Mouse (Mus musculus): ENCODE measurements around the gene Zcchc14. TPM values are rescaled to one million over a fixed set of nuclear protein-coding genes. Genes with fewer than 3 reads are reported as not detected.

Gene Zcchc14
- polyA plus RNA-seq, 1 experiment from 2014 or later, result 3.6 TPM

- Histone ChIP-seq H3K36me3 (ENCODE audit: inconsistent target) (no peaks in the 10 kb centered on the region), H3K79me2 (ENCODE audit: inconsistent target) (peaks cover 66% of the 10 kb centered on the region), H3K27ac (no peak overlapping the region), H3K4me3 (ENCODE audit: inconsistent target) (no peak overlapping the region)
- WGBS (ENCODE audit: missing documents), result 43% methylated on average over 3 of the region's 3 CpGs
Measured at GRCm38 (mm10) chr8:121573275-121573674, 79.4 kb downstream of the Zcchc14 start.

DNA sequence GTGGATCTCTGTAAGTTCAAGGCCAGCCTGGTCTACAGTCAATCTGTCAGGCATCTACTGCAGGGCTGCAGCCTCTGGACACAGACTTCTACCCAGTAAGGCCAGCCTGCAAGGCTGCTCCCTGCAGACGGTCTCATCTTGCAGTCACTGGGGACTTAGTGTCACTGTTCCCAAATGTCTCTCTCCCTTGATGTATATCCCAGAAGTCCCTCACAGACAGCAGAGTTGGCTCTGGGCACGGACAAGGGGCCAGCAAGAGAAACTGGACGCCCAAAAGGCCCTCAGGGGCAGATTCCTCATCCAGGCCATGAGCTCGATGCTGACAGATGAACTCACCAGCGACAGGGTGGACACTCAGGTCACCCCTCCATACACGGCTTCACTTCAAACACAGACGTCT, 80.6 kb downstream of the Zcchc14 start:
- H3K27ac ChIP-seq, result no peak overlapping the region
- no peaks in the 10 kb centered on the region for H3K36me3 ChIP-seq (ENCODE audit: inconsistent target)
- WGBS (ENCODE audit: missing documents), result 95% methylated on average over 7 of the region's 7 CpGs
- H3K4me3 ChIP-seq (ENCODE audit: inconsistent target), result no peak overlapping the region
- H3K79me2 ChIP-seq (ENCODE audit: inconsistent target), result peaks cover 70% of the 10 kb centered on the region

GRCm38 (mm10) chr8:121570801-121571200, 81.9 kb downstream of the Zcchc14 start:
- no peaks in the 10 kb centered on the region for H3K36me3 ChIP-seq (ENCODE audit: inconsistent target)
- 49% methylated on average over 17 of the region's 17 CpGs for WGBS (ENCODE audit: missing documents)
- H3K4me3 ChIP-seq (ENCODE audit: inconsistent target), result peak overlapping the region; percentile 5; the same call in 1 of the 2 replicates
- H3K79me2 ChIP-seq (ENCODE audit: inconsistent target), result peaks cover 57% of the 10 kb centered on the region; the same call in 1 of the 2 replicates
- H3K27ac ChIP-seq, result 0 out of 2 replicates have a peak overlapping the region, but pooled peaks have one; percentile 8

DNA sequence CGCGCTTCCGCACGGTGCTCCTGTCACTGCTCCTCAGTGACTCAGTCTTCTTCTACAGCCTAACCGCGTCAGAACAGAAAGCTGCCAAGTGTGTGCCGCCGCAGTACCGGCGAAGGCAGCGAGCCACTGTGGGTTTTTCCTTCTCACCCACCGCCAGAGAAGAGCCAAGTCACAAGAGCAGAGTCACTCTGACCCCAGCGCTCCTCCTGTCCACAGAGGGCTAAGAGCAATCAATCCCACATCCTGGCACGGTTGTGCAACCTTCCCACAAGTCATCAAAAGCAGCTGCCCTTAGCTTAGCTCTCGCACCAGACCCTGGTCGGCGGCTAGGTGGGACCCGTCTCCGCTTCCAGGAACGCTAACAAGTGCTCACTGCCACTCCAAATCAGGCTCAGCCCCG, 82.4 kb downstream of the Zcchc14 start:
- H3K79me2 ChIP-seq (ENCODE audit: inconsistent target), result peaks cover 52% of the 10 kb centered on the region; the same call in 1 of the 2 replicates
- H3K4me3 ChIP-seq (ENCODE audit: inconsistent target), result peak overlapping the region; percentile 5; the same call in 1 of the 2 replicates
- WGBS (ENCODE audit: missing documents), result 11% methylated on average over 21 of the region's 21 CpGs
- H3K27ac ChIP-seq, result 0 out of 2 replicates have a peak overlapping the region, but pooled peaks have one; percentile 8
- no peaks in the 10 kb centered on the region for H3K36me3 ChIP-seq (ENCODE audit: inconsistent target)

DNA sequence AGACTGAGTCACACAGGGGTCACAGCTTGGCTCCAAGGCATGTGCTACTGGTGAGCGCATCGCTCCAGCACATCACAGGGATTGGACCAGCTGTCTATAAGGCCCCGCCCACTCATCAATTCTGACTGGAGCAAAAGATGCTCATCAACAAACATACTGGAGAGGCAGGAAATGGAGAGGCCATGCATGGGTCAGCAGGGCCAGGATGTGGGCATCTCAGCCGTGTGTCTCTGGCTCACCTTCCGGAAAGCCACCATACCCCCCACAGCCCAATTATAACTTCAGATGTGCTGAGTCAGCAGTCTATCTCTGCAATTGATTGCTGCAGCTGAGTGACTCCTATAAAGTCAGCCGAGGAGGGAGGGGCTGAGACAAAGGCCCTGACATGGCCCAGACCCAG, 84.4 kb downstream of the Zcchc14 start:
- Histone ChIP-seq H3K79me2 (ENCODE audit: inconsistent target) (peaks cover 33% of the 10 kb centered on the region; the same call in 1 of the 2 replicates), H3K27ac (no peak overlapping the region), H3K36me3 (ENCODE audit: inconsistent target) (no peaks in the 10 kb centered on the region), H3K4me3 (ENCODE audit: inconsistent target) (no peak overlapping the region)
- WGBS (ENCODE audit: missing documents), result 89% methylated on average over 6 of the region's 6 CpGs

GRCm38 (mm10) chr8:121563701-121564100, 89.0 kb downstream of the Zcchc14 start:
- peaks cover 15% of the 10 kb centered on the region; the same call in 1 of the 2 replicates for H3K79me2 ChIP-seq (ENCODE audit: inconsistent target)
- 98% methylated on average over 5 of the region's 6 CpGs for WGBS (ENCODE audit: missing documents)
- no peak overlapping the region for H3K4me3 ChIP-seq (ENCODE audit: inconsistent target)
- no peak overlapping the region for H3K27ac ChIP-seq
- H3K36me3 ChIP-seq (ENCODE audit: inconsistent target), result 0 out of 2 replicates have a peak, but pooled peaks cover 5% of the 10 kb centered on the region

GRCm38 (mm10) chr8:121562941-121563351, 89.8 kb downstream of the Zcchc14 start:
- 94% methylated on average over 8 of the region's 9 CpGs for WGBS (ENCODE audit: missing documents)
- H3K27ac ChIP-seq, result no peak overlapping the region
- 0 out of 2 replicates have a peak, but pooled peaks cover 5% of the 10 kb centered on the region for H3K36me3 ChIP-seq (ENCODE audit: inconsistent target)
- no peak overlapping the region for H3K4me3 ChIP-seq (ENCODE audit: inconsistent target)
- peaks cover 7% of the 10 kb centered on the region; the same call in 1 of the 2 replicates for H3K79me2 ChIP-seq (ENCODE audit: inconsistent target)

DNA sequence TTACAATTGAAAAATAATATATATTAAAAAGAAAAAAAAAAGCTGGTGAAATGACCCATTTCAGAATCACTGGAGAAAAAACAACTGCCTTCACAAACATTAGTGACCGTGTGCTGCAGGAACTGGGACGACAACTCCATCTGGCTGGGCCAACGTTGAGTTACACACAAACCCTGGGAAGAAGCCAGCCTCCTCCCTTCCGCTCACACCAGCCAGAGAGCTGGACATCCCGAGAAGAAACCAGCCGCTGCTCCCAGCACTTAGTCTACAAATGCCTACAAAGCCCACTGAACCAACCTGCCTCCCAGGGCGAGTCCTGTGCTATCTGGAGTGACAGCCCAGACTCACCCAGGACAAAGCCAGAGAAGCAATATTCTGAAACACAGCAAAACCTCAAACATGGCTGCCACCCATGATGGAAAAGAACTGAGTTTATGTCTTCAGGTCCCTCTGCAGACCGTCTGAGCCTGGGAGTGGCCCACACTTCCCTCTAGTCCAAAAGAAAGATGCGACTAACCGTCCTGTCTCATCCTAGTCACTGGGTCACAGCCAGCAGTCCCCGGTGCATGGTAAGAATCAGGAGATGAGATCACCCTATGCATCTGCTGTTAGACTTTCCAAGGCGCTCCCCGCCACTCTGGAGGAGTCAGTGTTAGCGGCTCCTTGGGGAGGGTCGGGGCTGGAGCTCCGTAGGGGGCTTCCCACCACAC, 90.9 kb downstream of the Zcchc14 start:
- no peak overlapping the region for H3K27ac ChIP-seq
- 91% methylated on average over 16 of the region's 16 CpGs for WGBS (ENCODE audit: missing documents)
- no peak overlapping the region for H3K4me3 ChIP-seq (ENCODE audit: inconsistent target)
- no peaks in the 10 kb centered on the region for H3K79me2 ChIP-seq (ENCODE audit: inconsistent target)
- 0 out of 2 replicates have a peak, but pooled peaks cover 5% of the 10 kb centered on the region for H3K36me3 ChIP-seq (ENCODE audit: inconsistent target)

DNA sequence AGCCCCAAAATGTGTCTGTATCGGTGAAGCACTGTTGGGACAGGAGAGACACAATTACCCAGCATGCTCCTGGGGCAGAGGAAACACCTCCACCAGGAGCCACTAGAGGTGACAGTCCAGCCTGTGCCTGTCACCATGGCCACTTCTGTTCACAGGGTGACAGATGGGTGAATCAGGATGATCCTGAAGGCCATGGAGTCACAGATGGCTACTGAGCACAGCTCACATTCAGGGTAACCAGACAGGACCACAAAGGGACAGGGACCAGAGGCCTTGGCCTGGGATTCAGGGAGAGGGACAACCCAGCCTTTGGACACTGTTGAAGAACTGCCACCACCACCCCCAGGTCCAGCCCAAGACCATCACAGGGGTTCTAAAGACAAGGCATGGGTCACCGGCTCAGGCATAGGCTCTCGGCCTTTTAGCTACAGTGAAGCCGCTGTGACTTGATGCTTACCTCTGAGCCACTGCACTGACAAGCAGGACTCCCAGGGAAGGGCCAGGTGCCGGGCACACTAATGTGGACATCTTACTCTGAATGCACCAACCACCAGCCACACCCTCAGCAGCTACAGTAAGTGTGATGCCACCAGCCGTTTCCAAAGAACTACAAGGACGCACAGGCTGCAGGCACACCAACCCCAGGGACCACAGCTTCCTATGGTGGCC, 92.1 kb downstream of the Zcchc14 start:
- Histone ChIP-seq H3K36me3 (ENCODE audit: inconsistent target) (0 out of 2 replicates have a peak, but pooled peaks cover 5% of the 10 kb centered on the region), H3K27ac (no peak overlapping the region), H3K4me3 (ENCODE audit: inconsistent target) (no peak overlapping the region), H3K79me2 (ENCODE audit: inconsistent target) (no peaks in the 10 kb centered on the region)
- WGBS (ENCODE audit: missing documents), result 95% methylated on average over 7 of the region's 7 CpGs

DNA sequence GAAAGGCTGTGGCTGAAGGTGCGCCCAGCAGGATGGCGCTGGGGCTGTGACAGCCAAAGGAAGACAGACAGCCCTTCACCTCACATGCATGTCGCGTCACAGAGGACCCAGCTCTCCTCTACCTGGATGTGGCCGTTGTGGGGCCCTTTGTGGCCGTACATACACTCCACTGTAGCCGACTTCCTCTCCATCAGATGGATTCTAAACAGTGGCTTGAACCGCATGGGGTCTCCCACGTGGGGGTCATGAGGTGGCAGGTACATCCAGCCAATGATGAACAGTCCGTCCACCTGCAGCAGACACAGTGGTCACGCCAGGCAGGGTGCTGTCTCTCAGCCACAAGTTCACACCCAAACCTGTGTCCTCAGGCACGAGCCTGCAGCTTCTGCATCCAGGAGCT, 92.9 kb downstream of the Zcchc14 start:
- Histone ChIP-seq H3K36me3 (ENCODE audit: inconsistent target) (0 out of 2 replicates have a peak, but pooled peaks cover 5% of the 10 kb centered on the region), H3K79me2 (ENCODE audit: inconsistent target) (no peaks in the 10 kb centered on the region), H3K4me3 (ENCODE audit: inconsistent target) (no peak overlapping the region), H3K27ac (no peak overlapping the region)
- 93% methylated on average over 12 of the region's 12 CpGs for WGBS (ENCODE audit: missing documents)

GRCm38 (mm10) chr8:121558538-121558937, 94.2 kb downstream of the Zcchc14 start:
- H3K79me2 ChIP-seq (ENCODE audit: inconsistent target), result no peaks in the 10 kb centered on the region
- H3K27ac ChIP-seq, result no peak overlapping the region
- peaks cover 5% of the 10 kb centered on the region; the same call in 1 of the 2 replicates for H3K36me3 ChIP-seq (ENCODE audit: inconsistent target)
- no peak overlapping the region for H3K4me3 ChIP-seq (ENCODE audit: inconsistent target)
- 93% methylated on average over 16 of the region's 16 CpGs for WGBS (ENCODE audit: missing documents)

DNA sequence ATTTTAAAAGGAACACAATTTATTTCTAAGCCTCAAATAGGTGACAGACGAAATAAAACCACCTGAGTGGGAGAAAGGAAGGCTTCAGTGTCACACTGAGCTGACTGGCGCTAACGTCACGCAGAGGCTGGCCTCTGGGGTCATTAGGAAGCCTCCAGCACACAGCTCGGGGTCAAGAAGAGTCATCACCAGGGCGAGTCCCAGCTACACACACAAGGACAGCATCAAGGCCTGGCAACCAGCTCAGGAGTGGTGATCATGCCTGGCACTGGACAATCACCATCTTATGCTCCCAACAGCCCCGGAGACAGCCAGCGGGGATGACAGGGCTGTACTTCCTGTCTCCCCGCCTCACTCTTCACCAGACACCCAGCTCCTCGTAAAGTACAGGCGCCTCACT, 95.0 kb downstream of the Zcchc14 start:
- Histone ChIP-seq H3K27ac (no peak overlapping the region), H3K4me3 (ENCODE audit: inconsistent target) (no peak overlapping the region), H3K36me3 (ENCODE audit: inconsistent target) (peaks cover 5% of the 10 kb centered on the region; the same call in 1 of the 2 replicates), H3K79me2 (ENCODE audit: inconsistent target) (no peaks in the 10 kb centered on the region)
- WGBS (ENCODE audit: missing documents), result 98% methylated on average over 10 of the region's 11 CpGs

GRCm38 (mm10) chr8:121553831-121554475, 98.7 kb downstream of the Zcchc14 start:
- H3K36me3 ChIP-seq (ENCODE audit: inconsistent target), result no peaks in the 10 kb centered on the region; the same call in 1 of the 2 replicates
- H3K4me3 ChIP-seq (ENCODE audit: inconsistent target), result no peak overlapping the region
- no peaks in the 10 kb centered on the region for H3K79me2 ChIP-seq (ENCODE audit: inconsistent target)
- 93% methylated on average over 31 of the region's 32 CpGs for WGBS (ENCODE audit: missing documents)
- H3K27ac ChIP-seq, result no peak overlapping the region

GRCm38 (mm10) chr8:121552506-121552905, 100.2 kb downstream of the Zcchc14 start:
- Histone ChIP-seq H3K27ac (no peak overlapping the region), H3K36me3 (ENCODE audit: inconsistent target) (no peaks in the 10 kb centered on the region; the same call in 1 of the 2 replicates), H3K4me3 (ENCODE audit: inconsistent target) (no peak overlapping the region), H3K79me2 (ENCODE audit: inconsistent target) (no peaks in the 10 kb centered on the region)
- 88% methylated on average over 8 of the region's 9 CpGs for WGBS (ENCODE audit: missing documents)
